Mouse (Mus musculus): ENCODE measurements at regions not wholly inside any gene's neighbourhood (a gene's known extent, or its start where the extent isn't known, plus 50 kb on each side); places are given as distances from the start of the nearest gene placed in this dataset.

GRCm38 (mm10) chr4:105879891-105880290 lies 90.2 kb downstream of the Gm12728 start:
- no peak for TF ChIP-seq CTCF (IDR thresholded peaks at IDR 0.05; ENCODE audit: borderline replicate concordance, extremely low read depth, insufficient read depth, insufficient read length)
- no peak for TF ChIP-seq POLR2A (IDR thresholded peaks at IDR 0.05; ENCODE audit: borderline replicate concordance, extremely low read depth, insufficient read depth, insufficient read length, poor library complexity, severe bottlenecking)
